Mouse (Mus musculus): ENCODE data around the gene Ism2. TPM values are rescaled to one million over a fixed set of nuclear protein-coding genes. Genes with fewer than 3 reads are reported as not detected.

Gene Ism2
- 1.0 and 2.3 TPM in 2 replicates for polyA plus RNA-seq (2014; fragmentation: Nextera tagmentation; extraction: Ambion mirVana)

GRCm38 (mm10) chr12:87299657-87300440 is at the start of gene Ism2:
Gene Ism2 (minus strand): TSS chr12:87299705.
- ATAC-seq (replicated peaks; ENCODE audit: low FRiP score) (peak; percentile 81), DNase-seq (ENCODE audit: low spot score) (peak; percentile 77)
- no peaks in the 10 kb centered on the region for H3K36me3 ChIP-seq (ENCODE audit: control insufficient read depth, insufficient read depth, low read length)
- no peak within 1 kb of the TSS for H3K27ac ChIP-seq (ENCODE audit: low read depth, low read length)
- H3K9me3 ChIP-seq (ENCODE audit: control insufficient read depth, low read length): no peaks in the 10 kb centered on the region
- H3K4me2 ChIP-seq (ENCODE audit: low read depth, low read length, severe bottlenecking): peak within 1 kb of the TSS; percentile 96
- peak within 1 kb of the TSS; percentile 68 for H3K4me3 ChIP-seq (ENCODE audit: low read depth, low read length)
- H3K4me1 ChIP-seq (replicated peaks; ENCODE audit: control insufficient read depth, insufficient read depth, low read length): peaks cover 2% of the 10 kb centered on the region; the same call in 1 of the 2 replicates
- peak within 1 kb of the TSS; percentile 70 for H3K9ac ChIP-seq (ENCODE audit: low read length)
- H3K27me3 ChIP-seq (ENCODE audit: control insufficient read depth, insufficient read depth, low read length): peaks cover 15% of the 10 kb centered on the region
- WGBS: under 1% methylated on average over 78 of the region's 86 CpGs

- Histone ChIP-seq H3K4me2 (ENCODE audit: low read depth, low read length, severe bottlenecking) (no peak overlapping the region), H3K9me3 (ENCODE audit: control insufficient read depth, low read length) (no peaks in the 10 kb centered on the region), H3K36me3 (ENCODE audit: control insufficient read depth, insufficient read depth, low read length) (no peaks in the 10 kb centered on the region), H3K4me1 (replicated peaks; ENCODE audit: control insufficient read depth, insufficient read depth, low read length) (no peaks in the 10 kb centered on the region), H3K27me3 (ENCODE audit: control insufficient read depth, insufficient read depth, low read length) (no peaks in the 10 kb centered on the region), H3K9ac (ENCODE audit: low read length) (no peak overlapping the region), H3K4me3 (ENCODE audit: low read depth, low read length) (no peak overlapping the region), H3K27ac (ENCODE audit: low read depth, low read length) (no peak overlapping the region)
- ATAC-seq (replicated peaks; ENCODE audit: low FRiP score): no peak
- WGBS: 92% methylated on average over 2 of the region's 2 CpGs
- no peak for DNase-seq (ENCODE audit: low spot score)
Observed at GRCm38 (mm10) chr12:87348029-87348428, 48.5 kb upstream of the Ism2 start.

- Histone ChIP-seq H3K27ac (ENCODE audit: low read depth, low read length) (no peak overlapping the region), H3K4me1 (replicated peaks; ENCODE audit: control insufficient read depth, insufficient read depth, low read length) (no peaks in the 10 kb centered on the region), H3K9me3 (ENCODE audit: control insufficient read depth, low read length) (no peaks in the 10 kb centered on the region), H3K4me2 (ENCODE audit: low read depth, low read length, severe bottlenecking) (no peak overlapping the region), H3K27me3 (ENCODE audit: control insufficient read depth, insufficient read depth, low read length) (no peaks in the 10 kb centered on the region), H3K9ac (ENCODE audit: low read length) (no peak overlapping the region), H3K36me3 (ENCODE audit: control insufficient read depth, insufficient read depth, low read length) (no peaks in the 10 kb centered on the region), H3K4me3 (ENCODE audit: low read depth, low read length) (no peak overlapping the region)
- 92% methylated on average over 2 of the region's 2 CpGs for WGBS
- no peak for DNase-seq (ENCODE audit: low spot score)
- no peak for ATAC-seq (replicated peaks; ENCODE audit: low FRiP score)
Observed at GRCm38 (mm10) chr12:87347511-87347910, 48.0 kb upstream of the Ism2 start.

GRCm38 (mm10) chr12:87343084-87343605 is 43.6 kb upstream of the Ism2 start:
- no peak overlapping the region for H3K4me2 ChIP-seq (ENCODE audit: low read depth, low read length, severe bottlenecking)
- no peak overlapping the region for H3K4me3 ChIP-seq (ENCODE audit: low read depth, low read length)
- no peak for ATAC-seq (replicated peaks; ENCODE audit: low FRiP score)
- no peaks in the 10 kb centered on the region for H3K27me3 ChIP-seq (ENCODE audit: control insufficient read depth, insufficient read depth, low read length)
- no peaks in the 10 kb centered on the region for H3K36me3 ChIP-seq (ENCODE audit: control insufficient read depth, insufficient read depth, low read length)
- DNase-seq (ENCODE audit: low spot score): no peak
- H3K9me3 ChIP-seq (ENCODE audit: control insufficient read depth, low read length): no peaks in the 10 kb centered on the region
- H3K4me1 ChIP-seq (replicated peaks; ENCODE audit: control insufficient read depth, insufficient read depth, low read length): no peaks in the 10 kb centered on the region
- H3K27ac ChIP-seq (ENCODE audit: low read depth, low read length): no peak overlapping the region
- H3K9ac ChIP-seq (ENCODE audit: low read length): no peak overlapping the region

- Histone ChIP-seq H3K4me3 (ENCODE audit: low read depth, low read length) (no peak overlapping the region), H3K4me2 (ENCODE audit: low read depth, low read length, severe bottlenecking) (no peak overlapping the region), H3K27me3 (ENCODE audit: control insufficient read depth, insufficient read depth, low read length) (no peaks in the 10 kb centered on the region), H3K36me3 (ENCODE audit: control insufficient read depth, insufficient read depth, low read length) (no peaks in the 10 kb centered on the region), H3K4me1 (replicated peaks; ENCODE audit: control insufficient read depth, insufficient read depth, low read length) (no peaks in the 10 kb centered on the region), H3K9ac (ENCODE audit: low read length) (no peak overlapping the region), H3K9me3 (ENCODE audit: control insufficient read depth, low read length) (no peaks in the 10 kb centered on the region), H3K27ac (ENCODE audit: low read depth, low read length) (no peak overlapping the region)
- 94% methylated on average over 4 of the region's 4 CpGs for WGBS
- no peak for DNase-seq (ENCODE audit: low spot score)
- ATAC-seq (replicated peaks; ENCODE audit: low FRiP score): no peak
Observed at GRCm38 (mm10) chr12:87338082-87338481, 38.6 kb upstream of the Ism2 start.

- Histone ChIP-seq H3K4me2 (ENCODE audit: low read depth, low read length, severe bottlenecking) (no peak overlapping the region), H3K4me1 (replicated peaks; ENCODE audit: control insufficient read depth, insufficient read depth, low read length) (peaks cover 3% of the 10 kb centered on the region; the same call in 1 of the 2 replicates), H3K27ac (ENCODE audit: low read depth, low read length) (no peak overlapping the region), H3K4me3 (ENCODE audit: low read depth, low read length) (no peak overlapping the region), H3K9ac (ENCODE audit: low read length) (no peak overlapping the region), H3K36me3 (ENCODE audit: control insufficient read depth, insufficient read depth, low read length) (no peaks in the 10 kb centered on the region), H3K27me3 (ENCODE audit: control insufficient read depth, insufficient read depth, low read length) (no peaks in the 10 kb centered on the region), H3K9me3 (ENCODE audit: control insufficient read depth, low read length) (no peaks in the 10 kb centered on the region)
- ATAC-seq (replicated peaks; ENCODE audit: low FRiP score) (no peak), DNase-seq (ENCODE audit: low spot score) (no peak)
- WGBS: 39% methylated on average over 2 of the region's 2 CpGs
Observed at GRCm38 (mm10) chr12:87334886-87335285, 35.4 kb upstream of the Ism2 start.

- Histone ChIP-seq H3K9ac (ENCODE audit: low read length) (no peak overlapping the region), H3K4me1 (replicated peaks; ENCODE audit: control insufficient read depth, insufficient read depth, low read length) (peaks cover 3% of the 10 kb centered on the region; the same call in 1 of the 2 replicates), H3K4me2 (ENCODE audit: low read depth, low read length, severe bottlenecking) (no peak overlapping the region), H3K9me3 (ENCODE audit: control insufficient read depth, low read length) (no peaks in the 10 kb centered on the region), H3K4me3 (ENCODE audit: low read depth, low read length) (no peak overlapping the region), H3K27ac (ENCODE audit: low read depth, low read length) (no peak overlapping the region), H3K36me3 (ENCODE audit: control insufficient read depth, insufficient read depth, low read length) (no peaks in the 10 kb centered on the region), H3K27me3 (ENCODE audit: control insufficient read depth, insufficient read depth, low read length) (no peaks in the 10 kb centered on the region; the same call in 1 of the 2 replicates)
- DNase-seq (ENCODE audit: low spot score) (no peak), ATAC-seq (replicated peaks; ENCODE audit: low FRiP score) (no peak)
Observed at GRCm38 (mm10) chr12:87333794-87334193, 34.3 kb upstream of the Ism2 start.

- 88% methylated on average over 4 of the region's 4 CpGs for WGBS
- H3K4me1 ChIP-seq (replicated peaks; ENCODE audit: control insufficient read depth, insufficient read depth, low read length): peaks cover 5% of the 10 kb centered on the region; the same call in 1 of the 2 replicates
- H3K27me3 ChIP-seq (ENCODE audit: control insufficient read depth, insufficient read depth, low read length): no peaks in the 10 kb centered on the region; the same call in 1 of the 2 replicates
- no peak overlapping the region for H3K4me3 ChIP-seq (ENCODE audit: low read depth, low read length)
- H3K36me3 ChIP-seq (ENCODE audit: control insufficient read depth, insufficient read depth, low read length): no peaks in the 10 kb centered on the region
- no peak for ATAC-seq (replicated peaks; ENCODE audit: low FRiP score)
- no peak overlapping the region for H3K27ac ChIP-seq (ENCODE audit: low read depth, low read length)
- DNase-seq (ENCODE audit: low spot score): no peak
- no peak overlapping the region for H3K9ac ChIP-seq (ENCODE audit: low read length)
- no peaks in the 10 kb centered on the region for H3K9me3 ChIP-seq (ENCODE audit: control insufficient read depth, low read length)
- no peak overlapping the region for H3K4me2 ChIP-seq (ENCODE audit: low read depth, low read length, severe bottlenecking)
Observed at GRCm38 (mm10) chr12:87332511-87332910, 33.0 kb upstream of the Ism2 start.

All from forebrain, embryonic 11.5 days (tissue).